Mouse (Mus musculus) forebrain, embryonic 16.5 days (tissue): ENCODE data around the gene Tle2. TPM values are rescaled to one million over a fixed set of nuclear protein-coding genes. Genes with fewer than 3 reads are reported as not detected.

Experiments
- ATAC-seq: fragments of 200-750 bp; cut with Nextera tagmentation; 2 replicates; pipeline ENCODE4 v1.8.0; 2017; ENCODE audit warnings: mild to moderate bottlenecking, moderate library complexity
- H3K27ac ChIP-seq: fragments of 300-500 bp; sonication (generic); 2 replicates; pipeline ENCODE4 v1.5.1; 2014; ENCODE audit warnings: low read length, control low read depth
- H3K27me3 ChIP-seq: fragments of 300-500 bp; sonication (generic); replicated peaks from 2 replicates; pipeline ENCODE4 v1.6.1; 2014; ENCODE audit warnings: low read length; ENCODE audit not compliant: control insufficient read depth, insufficient read depth
- H3K36me3 ChIP-seq: fragments of 300-500 bp; sonication (generic); 2 replicates; pipeline ENCODE4 v1.6.1; 2014; ENCODE audit not compliant: control insufficient read depth, insufficient read depth
- H3K4me1 ChIP-seq: fragments of 300-500 bp; sonication (generic); replicated peaks from 2 replicates; pipeline ENCODE4 v1.6.1; 2014; ENCODE audit warnings: low read length; ENCODE audit not compliant: control insufficient read depth, insufficient read depth
- H3K4me2 ChIP-seq: fragments of 300-500 bp; sonication (generic); 2 replicates; pipeline ENCODE4 v1.6.1; 2014; ENCODE audit warnings: mild to moderate bottlenecking, low read length, control low read depth
- H3K4me3 ChIP-seq: fragments of 300-500 bp; sonication (generic); replicated peaks from 2 replicates; pipeline ENCODE4 v1.5.1; 2014; ENCODE audit warnings: mild to moderate bottlenecking, low read length, control low read depth
- H3K9ac ChIP-seq: fragments of 300-500 bp; sonication (generic); replicated peaks from 2 replicates; pipeline ENCODE4 v1.6.1; 2014; ENCODE audit warnings: low read depth, low read length, control low read depth
- H3K9me3 ChIP-seq: fragments of 300-500 bp; sonication (generic); 2 replicates; pipeline ENCODE4 v1.6.1; 2016; ENCODE audit warnings: low read length; ENCODE audit not compliant: control insufficient read depth
- WGBS: fragments of 180-500 bp; shearing (Covaris S2); extraction: QIAGEN DNeasy Blood & Tissue Kit; methylation state at CpG from one replicate; pipeline ENCODE4 v1.1.7; 2014; 5-methylcytosine and 5-hydroxymethylcytosine counted together
- polyA plus RNA-seq: library from polyadenylated mRNA; unstranded; fragments of >200 nt; fragmentation: Nextera tagmentation; extraction: Ambion mirVana; gene quantifications from 2 replicates; pipeline ENCODE4 v1.2.1, GENCODE M21; 2015

The Tle2 gene
- polyA plus RNA-seq, 1 experiment from 2014 or later: 32.6 TPM

- Histone ChIP-seq H3K9ac (no peak overlapping the region), H3K27me3 (peaks cover 24% of the 10 kb centered on the region), H3K9me3 (no peaks in the 10 kb centered on the region), H3K4me3 (no peak overlapping the region), H3K27ac (no peak overlapping the region), H3K4me1 (peaks cover 43% of the 10 kb centered on the region), H3K36me3 (no peaks in the 10 kb centered on the region), H3K4me2 (no peak overlapping the region)
- WGBS: 56% methylated on average over 6 of the region's 6 CpGs
- ATAC-seq: no peak
These were observed 24.5 kb downstream of the Tle2 start for GRCm38 (mm10) chr10:81598871-81599270.

GRCm38 (mm10) chr10:81599630-81600029 lies 25.3 kb downstream of the Tle2 start:
- H3K9me3 ChIP-seq: no peaks in the 10 kb centered on the region
- no peaks in the 10 kb centered on the region for H3K36me3 ChIP-seq
- no peak overlapping the region for H3K4me2 ChIP-seq
- H3K27me3 ChIP-seq: peaks cover 21% of the 10 kb centered on the region
- no peak overlapping the region for H3K4me3 ChIP-seq
- H3K9ac ChIP-seq: no peak overlapping the region
- peaks cover 43% of the 10 kb centered on the region for H3K4me1 ChIP-seq
- no peak for ATAC-seq
- no peak overlapping the region for H3K27ac ChIP-seq
- 81% methylated on average over 5 of the region's 5 CpGs for WGBS

GRCm38 (mm10) chr10:81600096-81600495 lies 25.7 kb downstream of the Tle2 start:
- H3K4me1 ChIP-seq: peaks cover 46% of the 10 kb centered on the region
- WGBS: 51% methylated on average over 10 of the region's 10 CpGs

GRCm38 (mm10) chr10:81600738-81601203 lies 26.4 kb downstream of the Tle2 start, which contains the start of gene Tle6:
Tle6 (minus strand) TSS chr10:81601073.
- Histone ChIP-seq H3K9me3 (no peaks in the 10 kb centered on the region), H3K36me3 (no peaks in the 10 kb centered on the region), H3K9ac (no peak within 1 kb of the TSS), H3K27ac (no peak within 1 kb of the TSS), H3K27me3 (peaks cover 17% of the 10 kb centered on the region), H3K4me1 (peaks cover 45% of the 10 kb centered on the region), H3K4me3 (peak within 1 kb of the TSS; percentile 29), H3K4me2 (peak within 1 kb of the TSS; percentile 57)
- ATAC-seq: peak; percentile 64
- WGBS: 0% methylated on average over 28 of the region's 28 CpGs

More at GRCm38 (mm10) chr10:81600096-81600495, 25.7 kb downstream of the Tle2 start:
- H3K27me3 ChIP-seq: peaks cover 19% of the 10 kb centered on the region
- H3K9ac ChIP-seq: no peak overlapping the region
- H3K9me3 ChIP-seq: no peaks in the 10 kb centered on the region
- H3K27ac ChIP-seq: no peak overlapping the region
- H3K4me3 ChIP-seq: no peak overlapping the region
- no peak overlapping the region for H3K4me2 ChIP-seq
- ATAC-seq: no peak
- no peaks in the 10 kb centered on the region for H3K36me3 ChIP-seq

GRCm38 (mm10) chr10:81601396-81601905 lies 27.1 kb downstream of the Tle2 start:
- no peak overlapping the region for H3K4me3 ChIP-seq
- no peaks in the 10 kb centered on the region for H3K9me3 ChIP-seq
- 18% methylated on average over 7 of the region's 7 CpGs for WGBS
- peak overlapping the region; percentile 57 for H3K4me2 ChIP-seq
- H3K4me1 ChIP-seq: peaks cover 40% of the 10 kb centered on the region
- no peaks in the 10 kb centered on the region for H3K36me3 ChIP-seq
- ATAC-seq: no peak
- no peak overlapping the region for H3K27ac ChIP-seq
- no peak overlapping the region for H3K9ac ChIP-seq
- H3K27me3 ChIP-seq: peaks cover 12% of the 10 kb centered on the region; the same call in 1 of the 2 replicates

- Histone ChIP-seq H3K4me1 (peaks cover 34% of the 10 kb centered on the region), H3K9ac (no peak overlapping the region), H3K4me3 (no peak overlapping the region), H3K36me3 (no peaks in the 10 kb centered on the region), H3K4me2 (no peak overlapping the region), H3K27me3 (peaks cover 10% of the 10 kb centered on the region; the same call in 1 of the 2 replicates), H3K9me3 (no peaks in the 10 kb centered on the region), H3K27ac (no peak overlapping the region)
- 20% methylated on average over 4 of the region's 4 CpGs for WGBS
- ATAC-seq: no peak
These were observed 28.4 kb downstream of the Tle2 start for GRCm38 (mm10) chr10:81602741-81603151.

- Histone ChIP-seq H3K4me2 (peak overlapping the region; percentile 39), H3K27ac (no peak overlapping the region; the same call in 1 of the 2 replicates), H3K4me1 (peaks cover 33% of the 10 kb centered on the region), H3K9ac (no peak overlapping the region), H3K4me3 (0 out of 2 replicates have a peak overlapping the region, but pooled peaks have one; percentile 8), H3K36me3 (no peaks in the 10 kb centered on the region; the same call in 1 of the 2 replicates), H3K9me3 (no peaks in the 10 kb centered on the region), H3K27me3 (peaks cover 4% of the 10 kb centered on the region; the same call in 1 of the 2 replicates)
- WGBS: 84% methylated on average over 12 of the region's 12 CpGs
- peak; percentile 1; the same call in 1 of the 2 replicates for ATAC-seq
These were observed 29.9 kb downstream of the Tle2 start for GRCm38 (mm10) chr10:81604019-81604967.

GRCm38 (mm10) chr10:81604968-81605665 lies 30.8 kb downstream of the Tle2 start:
- no peaks in the 10 kb centered on the region; the same call in 1 of the 2 replicates for H3K36me3 ChIP-seq
- ATAC-seq: peak; percentile 38
- peaks cover 3% of the 10 kb centered on the region; the same call in 1 of the 2 replicates for H3K27me3 ChIP-seq
- H3K9ac ChIP-seq: peak overlapping the region; percentile 61; the same call in 1 of the 2 replicates
- H3K4me1 ChIP-seq: peaks cover 33% of the 10 kb centered on the region
- no peaks in the 10 kb centered on the region for H3K9me3 ChIP-seq
- peak overlapping the region; percentile 67 for H3K4me3 ChIP-seq
- 17% methylated on average over 29 of the region's 29 CpGs for WGBS
- H3K4me2 ChIP-seq: peak overlapping the region; percentile 70
- peak overlapping the region; percentile 93 for H3K27ac ChIP-seq
